Mouse (Mus musculus): ENCODE data around the gene Olfr1475.

DNA sequence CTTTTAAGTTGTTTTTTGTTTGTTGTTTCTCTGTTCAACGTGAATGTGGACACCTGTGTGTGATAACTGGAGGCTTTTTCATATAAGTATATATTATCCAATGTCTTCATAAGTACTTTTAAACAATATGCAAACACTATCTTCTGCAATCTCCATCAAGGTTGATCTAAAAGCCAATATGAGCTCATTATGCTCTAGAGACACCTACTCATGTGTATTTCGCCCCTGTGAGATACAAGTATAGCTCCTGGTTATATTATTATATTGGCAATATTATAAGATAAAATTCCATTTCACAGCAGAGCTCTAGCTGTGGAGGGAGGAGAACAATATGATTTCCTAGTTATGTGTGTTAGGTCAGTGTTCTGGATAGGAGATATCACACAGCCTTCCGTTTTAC, 20.2 kb upstream of the Olfr1475 start, which contains the start of gene Olfr1477:
- TF ChIP-seq GATA1 (IDR thresholded peaks at IDR 0.05; ENCODE audit: borderline replicate concordance, low read length) (no peak), FLI1 (IDR thresholded peaks at IDR 0.05; ENCODE audit: low read length) (no peak)

All from megakaryocyte, embryonic 14.5 days (primary cell).